Mouse (Mus musculus) midbrain, embryonic 13.5 days (tissue): ENCODE results near the gene Tbx3. TPM values are rescaled to one million over a fixed set of nuclear protein-coding genes. Genes with fewer than 3 reads are reported as not detected.

Source experiments
- ATAC-seq: fragments of 200-750 bp; cut with Nextera tagmentation; 2 replicates; pipeline ENCODE4 v1.8.0; 2017; ENCODE audit warnings: mild to moderate bottlenecking, moderate TSS enrichment, moderate library complexity
- H3K27ac ChIP-seq: fragments of 300-500 bp; sonication (generic); 2 replicates; pipeline ENCODE4 v1.5.1; 2015; ENCODE audit warnings: inconsistent platforms, mild to moderate bottlenecking, moderate library complexity
- H3K27me3 ChIP-seq: fragments of 300-500 bp; sonication (generic); 2 replicates; pipeline ENCODE4 v1.6.1; 2015; ENCODE audit warnings: mild to moderate bottlenecking, inconsistent platforms
- H3K36me3 ChIP-seq: fragments of 300-500 bp; sonication (generic); 2 replicates; pipeline ENCODE4 v1.6.1; 2015; ENCODE audit warnings: mild to moderate bottlenecking, inconsistent platforms
- H3K4me1 ChIP-seq: fragments of 300-500 bp; sonication (generic); replicated peaks from 2 replicates; pipeline ENCODE4 v1.6.1; 2015; ENCODE audit warnings: inconsistent platforms
- H3K4me2 ChIP-seq: fragments of 300-500 bp; sonication (generic); replicated peaks from 2 replicates; pipeline ENCODE4 v1.6.1; 2015; ENCODE audit warnings: moderate library complexity, mild to moderate bottlenecking, inconsistent platforms
- H3K4me3 ChIP-seq: fragments of 300-500 bp; sonication (generic); replicated peaks from 2 replicates; pipeline ENCODE4 v1.5.1; 2015; ENCODE audit warnings: mild to moderate bottlenecking, inconsistent platforms
- H3K9ac ChIP-seq: fragments of 300-500 bp; sonication (generic); replicated peaks from 2 replicates; pipeline ENCODE4 v1.6.1; 2015; ENCODE audit warnings: mild to moderate bottlenecking, inconsistent platforms
- H3K9me3 ChIP-seq: fragments of 300-500 bp; sonication (generic); 2 replicates; pipeline ENCODE4 v1.6.1; 2016; ENCODE audit warnings: mild to moderate bottlenecking, inconsistent platforms
- WGBS: fragments of 180-500 bp; shearing (Covaris S2); methylation state at CpG from one replicate; pipeline ENCODE4 v1.1.7; 2015; 5-methylcytosine and 5-hydroxymethylcytosine counted together
- polyA plus RNA-seq: library from polyadenylated mRNA; unstranded; fragments of >200 nt; fragmentation: Nextera tagmentation; extraction: Ambion mirVana; gene quantifications from 2 replicates; pipeline ENCODE4 v1.2.1, GENCODE M21; 2015

Gene Tbx3
- polyA plus RNA-seq, 1 experiment from 2014 or later = 2.3 TPM

GRCm38 (mm10) chr5:119662731-119663130, 7.7 kb upstream of the Tbx3 start:
- Histone ChIP-seq H3K36me3 (no peaks in the 10 kb centered on the region), H3K27me3 (peaks cover 100% of the 10 kb centered on the region), H3K4me3 (no peak overlapping the region), H3K4me2 (no peak overlapping the region), H3K9me3 (no peaks in the 10 kb centered on the region), H3K4me1 (no peaks in the 10 kb centered on the region), H3K9ac (no peak overlapping the region), H3K27ac (no peak overlapping the region)
- 1% methylated on average over 12 of the region's 12 CpGs for WGBS
- ATAC-seq = no peak

GRCm38 (mm10) chr5:119663241-119663640, 7.2 kb upstream of the Tbx3 start:
- no peak for ATAC-seq
- Histone ChIP-seq H3K9ac (no peak overlapping the region), H3K9me3 (no peaks in the 10 kb centered on the region), H3K27ac (no peak overlapping the region), H3K27me3 (peaks cover 100% of the 10 kb centered on the region), H3K4me1 (no peaks in the 10 kb centered on the region), H3K4me2 (no peak overlapping the region), H3K4me3 (no peak overlapping the region), H3K36me3 (no peaks in the 10 kb centered on the region)
- under 1% methylated on average over 15 of the region's 15 CpGs for WGBS

- H3K4me2 ChIP-seq = no peak overlapping the region
- H3K9me3 ChIP-seq = no peaks in the 10 kb centered on the region
- peaks cover 100% of the 10 kb centered on the region for H3K27me3 ChIP-seq
- WGBS = 5% methylated on average over 5 of the region's 5 CpGs
- no peaks in the 10 kb centered on the region for H3K36me3 ChIP-seq
- H3K4me1 ChIP-seq = no peaks in the 10 kb centered on the region
- no peak for ATAC-seq
- no peak overlapping the region for H3K9ac ChIP-seq
- H3K27ac ChIP-seq = no peak overlapping the region
- no peak overlapping the region for H3K4me3 ChIP-seq
Observed at GRCm38 (mm10) chr5:119663747-119664146, 6.7 kb upstream of the Tbx3 start.

GRCm38 (mm10) chr5:119665739-119666138, 4.7 kb upstream of the Tbx3 start:
- Histone ChIP-seq H3K27ac (no peak overlapping the region), H3K36me3 (no peaks in the 10 kb centered on the region), H3K9me3 (no peaks in the 10 kb centered on the region), H3K27me3 (peaks cover 99% of the 10 kb centered on the region), H3K4me2 (no peak overlapping the region), H3K4me3 (no peak overlapping the region), H3K4me1 (peaks cover 15% of the 10 kb centered on the region), H3K9ac (no peak overlapping the region)
- ATAC-seq = no peak
- WGBS = 3% methylated on average over 6 of the region's 6 CpGs

- Histone ChIP-seq H3K9me3 (no peaks in the 10 kb centered on the region), H3K27me3 (peaks cover 98% of the 10 kb centered on the region), H3K27ac (no peak overlapping the region), H3K36me3 (no peaks in the 10 kb centered on the region), H3K4me2 (no peak overlapping the region), H3K4me3 (no peak overlapping the region), H3K9ac (no peak overlapping the region), H3K4me1 (peaks cover 18% of the 10 kb centered on the region)
- ATAC-seq = no peak
- 3% methylated on average over 13 of the region's 13 CpGs for WGBS
Observed at GRCm38 (mm10) chr5:119667356-119667940, 3.0 kb upstream of the Tbx3 start.

GRCm38 (mm10) chr5:119668191-119668912, 2.1 kb upstream of the Tbx3 start:
- Histone ChIP-seq H3K36me3 (no peaks in the 10 kb centered on the region), H3K4me3 (no peak overlapping the region), H3K4me2 (no peak overlapping the region), H3K9me3 (no peaks in the 10 kb centered on the region), H3K4me1 (peaks cover 18% of the 10 kb centered on the region), H3K27me3 (peaks cover 98% of the 10 kb centered on the region), H3K9ac (no peak overlapping the region), H3K27ac (no peak overlapping the region)
- 1% methylated on average over 33 of the region's 34 CpGs for WGBS
- no peak for ATAC-seq

GRCm38 (mm10) chr5:119668913-119669411, 1.5 kb upstream of the Tbx3 start:
- H3K4me3 ChIP-seq = no peak overlapping the region
- H3K36me3 ChIP-seq = no peaks in the 10 kb centered on the region
- H3K4me1 ChIP-seq = peaks cover 18% of the 10 kb centered on the region
- H3K9me3 ChIP-seq = no peaks in the 10 kb centered on the region
- 1% methylated on average over 16 of the region's 18 CpGs for WGBS
- ATAC-seq = no peak
- no peak overlapping the region for H3K4me2 ChIP-seq
- H3K27me3 ChIP-seq = peaks cover 97% of the 10 kb centered on the region
- no peak overlapping the region for H3K27ac ChIP-seq
- H3K9ac ChIP-seq = no peak overlapping the region

GRCm38 (mm10) chr5:119669741-119670565, 516 bp upstream of the Tbx3 start:
- Histone ChIP-seq H3K27ac (no peak overlapping the region; the same call in 1 of the 2 replicates), H3K4me2 (peak overlapping the region; percentile 59), H3K9me3 (no peaks in the 10 kb centered on the region), H3K9ac (peak overlapping the region; percentile 54), H3K4me3 (peak overlapping the region; percentile 33), H3K27me3 (peaks cover 97% of the 10 kb centered on the region), H3K36me3 (no peaks in the 10 kb centered on the region), H3K4me1 (peaks cover 18% of the 10 kb centered on the region)
- under 1% methylated on average over 58 of the region's 61 CpGs for WGBS
- no peak; the same call in 1 of the 2 replicates for ATAC-seq

- Histone ChIP-seq H3K27me3 (peaks cover 97% of the 10 kb centered on the region), H3K4me3 (peak overlapping the region; percentile 33), H3K36me3 (no peaks in the 10 kb centered on the region), H3K27ac (no peak overlapping the region), H3K4me1 (peaks cover 18% of the 10 kb centered on the region), H3K9ac (no peak overlapping the region; the same call in 1 of the 2 replicates), H3K9me3 (no peaks in the 10 kb centered on the region), H3K4me2 (peak overlapping the region; percentile 59)
- under 1% methylated on average over 39 of the region's 40 CpGs for WGBS
- ATAC-seq = no peak
Observed at GRCm38 (mm10) chr5:119671124-119671801, 794 bp downstream of the Tbx3 start.

GRCm38 (mm10) chr5:119671965-119672347, 1.5 kb downstream of the Tbx3 start:
- WGBS = under 1% methylated on average over 23 of the region's 23 CpGs
- Histone ChIP-seq H3K9ac (no peak overlapping the region), H3K4me2 (no peak overlapping the region)

GRCm38 (mm10) chr5:119672348-119672983, 2.0 kb downstream of the Tbx3 start:
- WGBS = under 1% methylated on average over 19 of the region's 19 CpGs
- no peak for ATAC-seq
- Histone ChIP-seq H3K4me1 (peaks cover 18% of the 10 kb centered on the region), H3K4me2 (no peak overlapping the region), H3K27ac (no peak overlapping the region), H3K4me3 (peak overlapping the region; percentile 33), H3K27me3 (peaks cover 97% of the 10 kb centered on the region), H3K9ac (no peak overlapping the region), H3K9me3 (no peaks in the 10 kb centered on the region), H3K36me3 (no peaks in the 10 kb centered on the region)

More at GRCm38 (mm10) chr5:119671965-119672347, 1.5 kb downstream of the Tbx3 start:
- H3K4me1 ChIP-seq = peaks cover 18% of the 10 kb centered on the region
- H3K4me3 ChIP-seq = peak overlapping the region; percentile 33
- H3K36me3 ChIP-seq = no peaks in the 10 kb centered on the region
- ATAC-seq = no peak
- H3K9me3 ChIP-seq = no peaks in the 10 kb centered on the region
- no peak overlapping the region for H3K27ac ChIP-seq
- peaks cover 97% of the 10 kb centered on the region for H3K27me3 ChIP-seq
